Mouse (Mus musculus): Measurements from ENCODE around the gene Atrnl1. TPM values are rescaled to one million over a fixed set of nuclear protein-coding genes. Genes with fewer than 3 reads are reported as not detected.

Gene Atrnl1
- polyA plus RNA-seq, 1 experiment from 2014 or later, result 3.9 TPM

DNA sequence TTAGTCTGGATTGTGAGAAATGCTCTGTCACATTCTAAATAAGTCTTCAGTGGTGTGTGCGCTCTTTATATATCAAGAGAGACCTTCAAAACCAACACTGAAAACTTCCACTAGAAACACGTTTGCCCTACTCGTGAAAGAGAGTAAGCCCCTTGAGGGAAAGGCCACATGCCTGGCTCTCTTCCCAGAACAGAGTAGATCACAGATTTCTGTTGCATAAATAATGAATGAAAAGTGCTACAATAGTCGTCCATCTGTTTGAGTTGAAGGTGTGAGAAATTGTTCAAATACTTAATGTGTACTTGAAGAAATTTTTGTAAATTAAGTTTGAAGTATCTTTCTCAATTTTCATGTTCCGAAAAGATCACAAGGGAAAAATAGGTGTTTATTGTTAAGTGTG, 312.2 kb downstream of the Atrnl1 start:
- no peak overlapping the region for H3K4me3 ChIP-seq (ENCODE audit: low read depth, low read length)
- no peak for DNase-seq (ENCODE audit: low spot score)
- H3K4me2 ChIP-seq (replicated peaks; ENCODE audit: low read depth), result no peak overlapping the region
- ATAC-seq (ENCODE audit: low FRiP score, low TSS enrichment), result no peak
- H3K4me1 ChIP-seq (replicated peaks; ENCODE audit: control insufficient read depth, insufficient read depth), result no peaks in the 10 kb centered on the region
- no peaks in the 10 kb centered on the region for H3K9me3 ChIP-seq (ENCODE audit: control insufficient read depth, low read length)
- H3K9ac ChIP-seq (ENCODE audit: low read length), result no peak overlapping the region
- no peaks in the 10 kb centered on the region for H3K27me3 ChIP-seq (ENCODE audit: control insufficient read depth, insufficient read depth, low read length)
- no peak for TF ChIP-seq CTCF (IDR thresholded peaks at IDR 0.05; ENCODE audit: low read depth)
- no peak for TF ChIP-seq EP300 (optimal IDR thresholded peaks at IDR 0.05)
- no peaks in the 10 kb centered on the region for H3K36me3 ChIP-seq (ENCODE audit: control insufficient read depth, insufficient read depth, low read length)
- H3K27ac ChIP-seq (replicated peaks), result no peak overlapping the region
- 55% methylated on average over 5 of the region's 5 CpGs for WGBS

DNA sequence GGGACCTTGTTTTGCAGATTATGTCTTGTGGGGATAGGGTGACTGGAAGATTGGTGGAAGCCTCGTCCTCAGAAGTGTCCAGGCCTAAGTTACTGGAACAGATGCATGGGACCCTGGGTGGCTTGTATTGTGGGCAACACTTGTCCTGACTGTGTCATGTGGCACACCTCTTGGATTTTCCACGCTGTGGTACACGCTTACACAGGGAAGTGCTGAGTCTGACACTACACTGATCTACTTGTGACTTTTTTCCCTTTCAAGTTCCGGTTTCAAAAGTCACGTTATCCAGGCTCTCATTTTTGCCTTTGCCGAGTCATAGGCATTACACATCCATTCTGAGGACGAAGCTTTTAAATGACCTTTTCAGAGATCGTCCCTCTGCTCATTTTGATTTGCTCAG, 314.0 kb downstream of the Atrnl1 start:
- no peak overlapping the region for H3K4me2 ChIP-seq (replicated peaks; ENCODE audit: low read depth)
- 57% methylated on average over 8 of the region's 8 CpGs for WGBS
- no peak overlapping the region for H3K27ac ChIP-seq (replicated peaks)
- no peak for DNase-seq (ENCODE audit: low spot score)
- no peaks in the 10 kb centered on the region for H3K4me1 ChIP-seq (replicated peaks; ENCODE audit: control insufficient read depth, insufficient read depth)
- no peak overlapping the region for H3K4me3 ChIP-seq (ENCODE audit: low read depth, low read length)
- TF ChIP-seq EP300 (optimal IDR thresholded peaks at IDR 0.05) (no peak), CTCF (IDR thresholded peaks at IDR 0.05; ENCODE audit: low read depth) (no peak)
- H3K36me3 ChIP-seq (ENCODE audit: control insufficient read depth, insufficient read depth, low read length), result no peaks in the 10 kb centered on the region
- no peaks in the 10 kb centered on the region for H3K27me3 ChIP-seq (ENCODE audit: control insufficient read depth, insufficient read depth, low read length)
- H3K9ac ChIP-seq (ENCODE audit: low read length), result no peak overlapping the region
- no peak for ATAC-seq (ENCODE audit: low FRiP score, low TSS enrichment)
- no peaks in the 10 kb centered on the region for H3K9me3 ChIP-seq (ENCODE audit: control insufficient read depth, low read length)

- Histone ChIP-seq H3K9me3 (ENCODE audit: control insufficient read depth, low read length) (no peaks in the 10 kb centered on the region), H3K27ac (replicated peaks) (no peak overlapping the region), H3K27me3 (ENCODE audit: control insufficient read depth, insufficient read depth, low read length) (no peaks in the 10 kb centered on the region), H3K4me3 (ENCODE audit: low read depth, low read length) (no peak overlapping the region), H3K4me1 (replicated peaks; ENCODE audit: control insufficient read depth, insufficient read depth) (no peaks in the 10 kb centered on the region), H3K9ac (ENCODE audit: low read length) (no peak overlapping the region), H3K36me3 (ENCODE audit: control insufficient read depth, insufficient read depth, low read length) (no peaks in the 10 kb centered on the region), H3K4me2 (replicated peaks; ENCODE audit: low read depth) (no peak overlapping the region)
- no peak for DNase-seq (ENCODE audit: low spot score)
- whole genome bisulfite sequencing, result 65% methylated on average over 10 of the region's 10 CpGs
- TF ChIP-seq EP300 (optimal IDR thresholded peaks at IDR 0.05) (no peak), CTCF (IDR thresholded peaks at IDR 0.05; ENCODE audit: low read depth) (no peak)
- 0 out of 2 replicates have a peak, but pooled peaks have one; percentile 40 for ATAC-seq (ENCODE audit: low FRiP score, low TSS enrichment)
Observed at GRCm38 (mm10) chr19:57925681-57926080, 314.8 kb downstream of the Atrnl1 start.

- Histone ChIP-seq H3K9ac (ENCODE audit: low read length) (no peak overlapping the region), H3K4me2 (replicated peaks; ENCODE audit: low read depth) (no peak overlapping the region), H3K27ac (replicated peaks) (no peak overlapping the region), H3K9me3 (ENCODE audit: control insufficient read depth, low read length) (no peaks in the 10 kb centered on the region), H3K4me3 (ENCODE audit: low read depth, low read length) (no peak overlapping the region), H3K36me3 (ENCODE audit: control insufficient read depth, insufficient read depth, low read length) (no peaks in the 10 kb centered on the region), H3K27me3 (ENCODE audit: control insufficient read depth, insufficient read depth, low read length) (no peaks in the 10 kb centered on the region), H3K4me1 (replicated peaks; ENCODE audit: control insufficient read depth, insufficient read depth) (no peaks in the 10 kb centered on the region)
- DNase-seq (ENCODE audit: low spot score) (peak; percentile 52), ATAC-seq (ENCODE audit: low FRiP score, low TSS enrichment) (peak; percentile 98)
- TF ChIP-seq CTCF (IDR thresholded peaks at IDR 0.05; ENCODE audit: low read depth) (no peak), EP300 (optimal IDR thresholded peaks at IDR 0.05) (no peak)
- WGBS, result 84% methylated on average over 5 of the region's 5 CpGs
Observed at GRCm38 (mm10) chr19:57926164-57926860, 315.5 kb downstream of the Atrnl1 start.

DNA sequence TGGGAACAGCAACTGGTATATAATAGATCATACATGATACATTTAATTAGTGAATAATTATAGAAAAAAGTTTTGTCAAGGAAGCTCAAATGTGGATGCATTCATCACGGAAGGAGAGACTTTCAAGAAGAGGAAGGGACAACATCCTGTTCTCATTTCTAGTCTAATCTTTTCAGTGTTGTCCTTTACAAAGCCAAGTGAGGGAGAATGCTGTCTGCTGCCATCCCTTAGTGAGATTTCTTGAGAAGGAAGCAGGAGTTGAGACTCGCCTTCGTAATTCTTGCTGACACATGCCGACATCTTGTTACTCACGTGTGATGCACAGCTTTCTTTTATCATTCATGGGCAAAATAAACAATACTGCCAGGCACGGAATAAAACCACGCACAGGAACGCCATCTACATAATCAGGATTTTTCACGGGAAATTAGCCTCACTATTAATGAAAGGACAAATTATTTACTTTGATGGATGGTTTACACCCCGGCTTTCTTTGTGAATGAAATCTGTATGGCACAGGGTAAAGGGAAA, 316.2 kb downstream of the Atrnl1 start:
- ATAC-seq (ENCODE audit: low FRiP score, low TSS enrichment), result no peak
- Histone ChIP-seq H3K27ac (replicated peaks) (no peak overlapping the region), H3K9me3 (ENCODE audit: control insufficient read depth, low read length) (no peaks in the 10 kb centered on the region), H3K4me2 (replicated peaks; ENCODE audit: low read depth) (no peak overlapping the region), H3K4me1 (replicated peaks; ENCODE audit: control insufficient read depth, insufficient read depth) (no peaks in the 10 kb centered on the region), H3K4me3 (ENCODE audit: low read depth, low read length) (no peak overlapping the region), H3K27me3 (ENCODE audit: control insufficient read depth, insufficient read depth, low read length) (no peaks in the 10 kb centered on the region), H3K9ac (ENCODE audit: low read length) (no peak overlapping the region), H3K36me3 (ENCODE audit: control insufficient read depth, insufficient read depth, low read length) (no peaks in the 10 kb centered on the region)
- no peak for DNase-seq (ENCODE audit: low spot score)
- 32% methylated on average over 10 of the region's 10 CpGs for WGBS
- TF ChIP-seq CTCF (IDR thresholded peaks at IDR 0.05; ENCODE audit: low read depth) (no peak), EP300 (optimal IDR thresholded peaks at IDR 0.05) (no peak)

Measured in stomach, postnatal 0 days (tissue).